Mouse (Mus musculus) C2C12 (cell line): ENCODE data around the gene Ccdc162.

Experiments
- CEBPB ChIP-seq: IDR thresholded peaks from one replicate; pipeline ENCODE4 v1.6.1; 2011; ENCODE audit warnings: low read depth, mild to moderate bottlenecking, control low read depth, moderate library complexity
- CTCF ChIP-seq: IDR thresholded peaks from one replicate; pipeline ENCODE4 v1.5.1; 2011; ENCODE audit not compliant: control insufficient read depth, insufficient read depth, insufficient read length
- MAX ChIP-seq: IDR thresholded peaks from one replicate; pipeline ENCODE4 v1.6.1; 2011; ENCODE audit warnings: mild to moderate bottlenecking, control low read depth
- MYOD1 ChIP-seq: IDR thresholded peaks from one replicate; pipeline ENCODE4 v1.6.1; 2011; ENCODE audit warnings: low read depth; ENCODE audit not compliant: control insufficient read depth, insufficient read length
- MYOG ChIP-seq: IDR thresholded peaks from one replicate; pipeline ENCODE4 v1.6.1; 2011; ENCODE audit not compliant: control insufficient read depth, insufficient read length; ENCODE audit errors: extremely low read depth
- USF1 ChIP-seq: IDR thresholded peaks from one replicate; pipeline ENCODE4 v1.6.1; 2011; ENCODE audit warnings: low read depth, mild to moderate bottlenecking, control low read depth, moderate library complexity

DNA sequence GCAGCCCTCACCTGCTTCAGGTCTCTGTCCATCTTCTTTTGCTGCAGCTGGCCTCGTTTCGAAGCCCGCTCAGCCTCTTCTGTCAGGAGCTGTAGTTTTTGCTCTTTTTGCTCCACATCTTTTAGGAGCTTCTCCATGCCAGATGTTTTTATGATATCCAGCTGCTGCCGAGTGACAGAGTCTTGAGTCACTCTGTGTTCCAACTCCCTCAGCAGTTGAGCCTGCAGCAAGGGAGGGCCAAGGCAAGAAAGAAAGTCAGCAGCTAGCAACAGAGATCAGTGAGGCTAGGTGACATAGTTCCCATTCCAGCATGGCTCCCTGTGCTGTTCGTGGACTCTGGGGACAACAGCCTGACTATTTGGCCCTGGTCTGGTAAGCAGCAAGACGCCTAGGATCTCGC is 165.7 kb downstream of the Ccdc162 start:
- no peak for TF ChIP-seq MAX
- TF ChIP-seq CTCF, result no peak
- no peak for TF ChIP-seq CEBPB
- TF ChIP-seq USF1, result no peak
- TF ChIP-seq MYOD1, result peak; percentile 54
- TF ChIP-seq MYOG, result no peak
